Mouse (Mus musculus): ENCODE measurements around the gene Cldn34c1. TPM values are rescaled to one million over a fixed set of nuclear protein-coding genes. Genes with fewer than 3 reads are reported as not detected.

Cldn34c1 gene
- 1.6 TPM for polyA plus RNA-seq (2017; shearing (Covaris generic))

DNA sequence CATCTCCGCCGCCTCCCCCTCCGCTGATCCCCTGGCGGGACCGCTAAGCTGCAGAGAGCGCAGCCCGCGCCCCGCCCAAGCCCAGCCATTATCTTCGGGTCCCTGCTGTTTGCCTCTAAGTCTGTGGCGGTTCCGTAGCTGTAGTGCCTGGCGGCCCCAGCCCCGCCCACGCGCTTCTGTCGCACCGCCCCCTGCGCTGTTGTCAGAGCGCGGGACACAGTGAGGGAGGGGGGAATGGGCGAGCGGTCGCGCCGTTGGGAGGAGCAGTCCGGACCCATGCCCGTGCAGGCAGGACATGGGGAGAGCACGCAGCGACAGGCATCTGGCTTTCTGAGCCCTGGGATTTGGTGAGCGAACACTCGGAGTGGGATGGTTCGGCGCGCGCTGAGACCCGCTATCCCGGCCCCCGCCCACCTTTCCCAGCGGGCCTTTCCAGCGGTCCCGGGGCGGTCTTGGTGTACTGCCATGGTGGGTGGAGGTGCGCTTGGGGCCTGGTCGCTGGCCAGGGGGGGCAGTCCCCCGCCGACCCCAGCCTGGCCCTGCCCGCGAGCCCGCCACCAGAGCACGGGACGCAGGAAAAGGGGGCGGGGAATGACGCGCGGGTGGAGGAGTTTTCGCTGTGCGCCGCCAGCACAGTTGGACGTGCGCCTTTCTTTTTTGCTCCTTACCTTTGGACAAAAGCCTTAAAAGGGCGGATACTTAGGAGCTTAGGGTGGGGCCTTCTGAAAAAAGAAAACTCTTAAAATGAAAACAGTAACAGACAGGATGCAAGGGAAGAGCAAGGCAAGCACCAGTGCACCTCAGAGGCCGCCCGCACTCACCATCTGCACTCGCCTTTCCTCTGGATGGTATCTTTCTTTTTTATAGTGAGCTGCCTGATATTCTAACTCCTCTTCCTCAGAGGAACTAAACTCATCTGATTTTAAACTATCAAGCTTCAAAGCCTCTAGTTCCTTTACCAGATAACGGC lies at the start of gene Cldn34c1:
Gene Cldn34c1 (plus strand): TSS at position 205 of the 970 bp plus-strand sequence.

DNA sequence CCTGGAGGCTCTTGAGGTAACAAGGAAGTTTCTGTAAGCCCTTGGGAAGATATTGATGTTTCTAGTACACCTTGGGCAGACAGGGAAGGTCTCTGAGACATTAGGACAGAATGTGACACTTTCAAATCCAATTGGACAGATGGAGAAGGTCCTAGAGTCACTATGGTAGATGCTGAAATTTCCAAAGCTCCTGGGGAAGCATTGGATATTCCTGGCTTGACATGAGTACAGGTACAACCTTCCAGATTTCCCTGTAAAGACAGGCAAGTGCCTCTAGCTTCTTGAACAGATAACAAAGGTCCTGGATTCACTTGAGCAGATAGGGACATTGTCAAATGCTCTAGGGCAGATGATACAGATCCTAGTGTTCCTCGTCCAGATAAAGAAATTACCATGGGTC lies 119.1 kb downstream of the Cldn34c1 start, which contains the start of gene Srsx:
Gene Srsx (minus strand): TSS at position 101 of the 400 bp plus-strand sequence.

Other genes with a start within 250 kb of the Cldn34c1 start
- not detected for gene Gm17521, start 73.8 kb upstream of the Cldn34c1 start, polyA plus RNA-seq (2017; shearing (Covaris generic))
- not detected for gene Srsx, start 119.0 kb downstream of the Cldn34c1 start, polyA plus RNA-seq (2017; shearing (Covaris generic))
- gene Gm17577, start 143.4 kb downstream of the Cldn34c1 start, polyA plus RNA-seq (2017; shearing (Covaris generic)), result not detected

Measured in CD4-positive, CD25-positive, alpha-beta regulatory T cell, adult 9 weeks (primary cell).